Mouse (Mus musculus) kidney, adult 11 months (tissue): ENCODE measurements at regions not wholly inside any gene's neighbourhood (a gene's known extent, or its start where the extent isn't known, plus 50 kb on each side); places are given as distances from the start of the nearest gene placed in this dataset.
"Not testable (repeated sequence)": the region's sequence is repeated elsewhere in the genome, so short reads cannot be mapped to it uniquely, and the experiment has no call there.

ENCODE experiments used
- DNase-seq: peaks from one replicate; pipeline ENCODE4 v3.0.0; 2022

GRCm38 (mm10) chr5:78075203-78075602, 667.4 kb upstream of the Igfbp7 start:
- DNase-seq: no peak

- no peak for DNase-seq
Observed at GRCm38 (mm10) chr5:78032554-78033250, 624.9 kb upstream of the Igfbp7 start.

- no peak for DNase-seq
Observed at GRCm38 (mm10) chr5:78017523-78017922, 609.7 kb upstream of the Igfbp7 start.

GRCm38 (mm10) chr5:77986449-77987047, 578.7 kb upstream of the Igfbp7 start:
- no peak for DNase-seq

- DNase-seq: no peak
Observed at GRCm38 (mm10) chr5:77985269-77985668, 577.4 kb upstream of the Igfbp7 start.

GRCm38 (mm10) chr5:77940021-77940420, 532.2 kb upstream of the Igfbp7 start:
- not testable (repeated sequence) for DNase-seq

- DNase-seq: no peak
Observed at GRCm38 (mm10) chr5:77931874-77932273, 524.0 kb upstream of the Igfbp7 start.

- DNase-seq: no peak
Observed at GRCm38 (mm10) chr5:77921186-77921585, 513.3 kb upstream of the Igfbp7 start.

- DNase-seq: no peak
Observed at GRCm38 (mm10) chr5:77917086-77917676, 509.3 kb upstream of the Igfbp7 start.

GRCm38 (mm10) chr5:77916375-77916774, 508.5 kb upstream of the Igfbp7 start:
- DNase-seq: no peak

GRCm38 (mm10) chr5:77909218-77909617, 501.4 kb upstream of the Igfbp7 start:
- DNase-seq: no peak

- not testable (repeated sequence) for DNase-seq
Observed at GRCm38 (mm10) chr5:77892024-77892423, 484.2 kb upstream of the Igfbp7 start.

GRCm38 (mm10) chr5:77888534-77888933, 480.7 kb upstream of the Igfbp7 start:
- DNase-seq: no peak

GRCm38 (mm10) chr5:77871403-77871802, 463.6 kb upstream of the Igfbp7 start:
- DNase-seq: peak; percentile 30

GRCm38 (mm10) chr5:77865342-77865741, 457.5 kb upstream of the Igfbp7 start:
- DNase-seq: no peak

GRCm38 (mm10) chr5:77855191-77855590, 447.4 kb upstream of the Igfbp7 start:
- no peak for DNase-seq

GRCm38 (mm10) chr5:77853999-77854784, 446.4 kb upstream of the Igfbp7 start:
- DNase-seq: no peak

- no peak for DNase-seq
Observed at GRCm38 (mm10) chr5:77851645-77852044, 443.8 kb upstream of the Igfbp7 start.

- no peak for DNase-seq
Observed at GRCm38 (mm10) chr5:77838186-77839097, 430.6 kb upstream of the Igfbp7 start.

- no peak for DNase-seq
Observed at GRCm38 (mm10) chr5:77827971-77828370, 420.1 kb upstream of the Igfbp7 start.

GRCm38 (mm10) chr5:77826063-77826462, 418.2 kb upstream of the Igfbp7 start:
- no peak for DNase-seq

GRCm38 (mm10) chr5:77816759-77817280, 409.0 kb upstream of the Igfbp7 start:
- no peak for DNase-seq
